Mouse (Mus musculus): Measurements from ENCODE around the gene Fmo5.
A peak's percentile ranks its signal among the peaks of the same experiment; 100 is the strongest.

The Fmo5 gene

GRCm38 (mm10) chr3:97633456-97633855 is 4.9 kb downstream of the Fmo5 start:
- DNase-seq: no peak

GRCm38 (mm10) chr3:97634288-97634761 is 5.7 kb downstream of the Fmo5 start:
- no peak for DNase-seq

- no peak for DNase-seq
These were observed 12.8 kb downstream of the Fmo5 start for GRCm38 (mm10) chr3:97641396-97641795.

- no peak for DNase-seq
These were observed 13.4 kb downstream of the Fmo5 start for GRCm38 (mm10) chr3:97642001-97642400.

GRCm38 (mm10) chr3:97648518-97648917 is 19.9 kb downstream of the Fmo5 start:
- no peak for DNase-seq

- DNase-seq: no peak
These were observed 20.4 kb downstream of the Fmo5 start for GRCm38 (mm10) chr3:97649022-97649421.

GRCm38 (mm10) chr3:97649469-97649868 is 20.9 kb downstream of the Fmo5 start:
- no peak for DNase-seq

GRCm38 (mm10) chr3:97651604-97652003 is 23.0 kb downstream of the Fmo5 start:
- no peak for DNase-seq

- DNase-seq: no peak
These were observed 25.2 kb downstream of the Fmo5 start for GRCm38 (mm10) chr3:97653781-97654180.

GRCm38 (mm10) chr3:97654901-97655300 is 26.3 kb downstream of the Fmo5 start:
- DNase-seq: no peak

- peak; percentile 98 for DNase-seq
These were observed 29.2 kb downstream of the Fmo5 start, which contains the start of gene Prkab2 for GRCm38 (mm10) chr3:97657655-97658411. Prkab2 (plus strand) TSS chr3:97658193.

GRCm38 (mm10) chr3:97658426-97659193 is 30.0 kb downstream of the Fmo5 start:
- peak; percentile 60 for DNase-seq

GRCm38 (mm10) chr3:97659746-97660145 is 31.1 kb downstream of the Fmo5 start:
- no peak for DNase-seq

- no peak for DNase-seq
These were observed 32.6 kb downstream of the Fmo5 start for GRCm38 (mm10) chr3:97661206-97661605.

GRCm38 (mm10) chr3:97665525-97665924 is 36.9 kb downstream of the Fmo5 start:
- no peak for DNase-seq

- no peak for DNase-seq
These were observed 37.5 kb downstream of the Fmo5 start for GRCm38 (mm10) chr3:97666154-97666553.

- no peak for DNase-seq
These were observed 38.6 kb downstream of the Fmo5 start for GRCm38 (mm10) chr3:97667093-97667675.

- DNase-seq: no peak
These were observed 46.1 kb downstream of the Fmo5 start, which contains the start of gene Gm17651 for GRCm38 (mm10) chr3:97674644-97675110. Gm17651 (minus strand) TSS chr3:97674694.

GRCm38 (mm10) chr3:97676126-97676525 is 47.5 kb downstream of the Fmo5 start:
- DNase-seq: no peak

- no peak for DNase-seq
These were observed 49.8 kb downstream of the Fmo5 start for GRCm38 (mm10) chr3:97678416-97678815.

GRCm38 (mm10) chr3:97680631-97681320 is 52.2 kb downstream of the Fmo5 start:
- DNase-seq: peak; percentile 71

GRCm38 (mm10) chr3:97681321-97682158 is 52.9 kb downstream of the Fmo5 start:
- DNase-seq: peak; percentile 56
